Mouse (Mus musculus) lung, adult 2 months (tissue): ENCODE data around the gene Smarcd3. TPM values are rescaled to one million over a fixed set of nuclear protein-coding genes. Genes with fewer than 3 reads are reported as not detected.

ENCODE experiments used
- DNase-seq: peaks from one replicate; pipeline ENCODE4 v3.0.0; 2022
- H3K4me1 ChIP-seq: fragments of 200-500 bp; 2 replicates; pipeline ENCODE4 v1.6.1; 2011; ENCODE audit warnings: low read length; ENCODE audit not compliant: control insufficient read depth, insufficient read depth
- H3K4me3 ChIP-seq: fragments of 200-500 bp; replicated peaks from 2 replicates; pipeline ENCODE3; 2011; ENCODE audit warnings: low read depth, mild to moderate bottlenecking, control low read depth, low read length; ENCODE audit errors: extremely low read depth
- CTCF ChIP-seq: fragments of 200-500 bp; IDR thresholded peaks from 2 replicates; pipeline ENCODE4 v1.5.1; 2011; ENCODE audit warnings: mild to moderate bottlenecking, low read length, control low read depth; ENCODE audit not compliant: insufficient read depth
- POLR2A ChIP-seq: fragments of 200-500 bp; IDR thresholded peaks from 2 replicates; pipeline ENCODE4 v1.6.1; 2011; ENCODE audit warnings: low read depth, mild to moderate bottlenecking, control low read depth, low read length, borderline replicate concordance; ENCODE audit errors: extremely low read depth
- WGBS: fragments of 180-500 bp; shearing (Covaris S2); methylation state at CpG from one replicate; pipeline ENCODE4 v1.1.7; 2018; 5-methylcytosine and 5-hydroxymethylcytosine counted together
- polyA plus RNA-seq: library from polyadenylated mRNA; depleted of rRNA; stranded (reverse); fragments of >200 nt; gene quantifications from 2 replicates; pipeline ENCODE4 v1.2.3, GENCODE M21; 2012

The Smarcd3 gene
- polyA plus RNA-seq, 1 experiment: 22.2 TPM

- WGBS: 66% methylated on average over 21 of the region's 21 CpGs
- Histone ChIP-seq H3K4me1 (peaks cover 8% of the 10 kb centered on the region), H3K4me3 (no peak overlapping the region)
- DNase-seq: no peak
- TF ChIP-seq CTCF: no peak
Measured at GRCm38 (mm10) chr5:24592471-24593160, 31.6 kb downstream of the Smarcd3 start.

GRCm38 (mm10) chr5:24591796-24592470, 32.3 kb downstream of the Smarcd3 start:
- WGBS: 38% methylated on average over 24 of the region's 24 CpGs
- H3K4me3 ChIP-seq: no peak overlapping the region
- no peak for DNase-seq
- peaks cover 4% of the 10 kb centered on the region; the same call in 1 of the 2 replicates for H3K4me1 ChIP-seq
- TF ChIP-seq POLR2A (no peak), CTCF (no peak)

DNA sequence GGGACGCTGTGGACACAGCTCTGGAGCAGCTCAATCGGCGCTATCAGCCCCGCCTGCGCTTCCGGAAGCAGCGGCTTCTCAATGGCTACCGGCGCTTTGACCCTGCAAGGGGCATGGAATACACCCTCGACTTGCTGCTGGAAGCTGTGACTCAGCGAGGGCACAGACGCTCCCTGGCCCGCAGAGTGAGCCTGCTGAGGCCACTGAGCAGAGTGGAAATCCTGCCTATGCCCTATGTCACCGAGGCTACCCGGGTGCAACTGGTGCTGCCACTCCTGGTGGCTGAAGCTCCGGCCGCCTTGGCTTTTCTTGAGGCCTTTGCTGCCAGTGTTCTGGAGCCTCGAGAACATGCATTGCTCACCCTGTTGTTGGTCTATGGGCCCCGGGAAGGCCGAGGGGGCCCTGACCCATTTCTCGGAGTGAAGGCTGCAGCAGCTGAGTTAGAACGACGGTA, 32.9 kb downstream of the Smarcd3 start:
- DNase-seq: no peak
- TF ChIP-seq POLR2A (no peak), CTCF (no peak)
- WGBS: 35% methylated on average over 23 of the region's 23 CpGs
- peak overlapping the region; percentile 23 for H3K4me3 ChIP-seq
- H3K4me1 ChIP-seq: no peaks in the 10 kb centered on the region; the same call in 1 of the 2 replicates

- TF ChIP-seq POLR2A: no peak
- no peak for TF ChIP-seq CTCF
Measured at GRCm38 (mm10) chr5:24589511-24590500, 34.4 kb downstream of the Smarcd3 start.

DNA sequence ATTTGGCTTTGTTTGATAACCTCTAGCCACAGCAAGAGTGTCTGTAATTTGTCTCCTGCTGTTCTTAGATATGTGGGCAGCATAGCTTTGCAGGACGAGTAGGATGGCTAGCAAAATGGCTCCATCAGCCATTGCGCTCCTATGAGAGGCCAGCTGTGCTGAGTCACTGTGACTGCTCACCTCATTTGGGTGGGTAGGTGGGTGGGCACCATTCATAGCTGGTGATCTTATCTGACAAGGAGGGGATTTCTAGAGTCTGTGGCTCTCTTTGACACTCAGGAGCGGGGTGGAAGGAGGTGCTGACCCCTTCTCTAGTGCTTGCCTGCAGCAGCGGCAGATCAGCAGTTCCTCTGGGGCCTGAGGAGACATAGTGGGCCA, 37.0 kb downstream of the Smarcd3 start:
- Histone ChIP-seq H3K4me1 (peaks cover 3% of the 10 kb centered on the region; the same call in 1 of the 2 replicates), H3K4me3 (peak overlapping the region; percentile 79)
- 9% methylated on average over 4 of the region's 4 CpGs for WGBS
- DNase-seq: no peak
- TF ChIP-seq POLR2A: no peak
- no peak for TF ChIP-seq CTCF

More at GRCm38 (mm10) chr5:24589511-24590500, 34.4 kb downstream of the Smarcd3 start:
- Histone ChIP-seq H3K4me1 (peaks cover 3% of the 10 kb centered on the region; the same call in 1 of the 2 replicates), H3K4me3 (no peak overlapping the region)
- WGBS: 91% methylated on average over 20 of the region's 20 CpGs
- no peak for DNase-seq

GRCm38 (mm10) chr5:24586547-24587199, 37.5 kb downstream of the Smarcd3 start, which contains the start of gene Chpf2:
TSS of gene Chpf2 (plus strand) at chr5:24586741.
- peaks cover 3% of the 10 kb centered on the region; the same call in 1 of the 2 replicates for H3K4me1 ChIP-seq
- H3K4me3 ChIP-seq: peak within 1 kb of the TSS; percentile 79
- WGBS: under 1% methylated on average over 43 of the region's 43 CpGs
- DNase-seq: peak; percentile 79
- peak; percentile 63; the same call in 1 of the 2 replicates for TF ChIP-seq POLR2A
- no peak for TF ChIP-seq CTCF

DNA sequence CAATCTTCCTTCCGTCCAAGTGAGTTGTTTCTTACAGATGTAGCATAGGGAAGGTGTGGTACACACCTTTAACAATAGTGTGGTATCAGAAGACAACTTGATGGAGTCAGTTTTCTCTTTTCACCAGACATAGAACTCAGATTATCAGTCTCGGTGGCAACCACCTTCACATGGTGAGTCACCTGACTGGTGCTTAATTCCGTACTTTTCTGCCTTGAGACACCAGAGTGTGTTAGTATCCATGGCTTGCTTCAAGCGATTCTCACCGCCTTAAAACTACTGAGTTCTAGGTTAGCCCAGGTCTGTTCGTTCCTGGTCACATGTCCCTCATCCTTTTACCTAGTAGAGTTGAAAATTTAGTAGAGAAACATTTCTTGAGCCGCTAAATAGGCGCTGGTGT, 38.1 kb downstream of the Smarcd3 start:
- peak overlapping the region; percentile 79 for H3K4me3 ChIP-seq
- peaks cover 3% of the 10 kb centered on the region; the same call in 1 of the 2 replicates for H3K4me1 ChIP-seq
- no peak for DNase-seq
- WGBS: 8% methylated on average over 8 of the region's 8 CpGs
- no peak for TF ChIP-seq CTCF
- no peak for TF ChIP-seq POLR2A

DNA sequence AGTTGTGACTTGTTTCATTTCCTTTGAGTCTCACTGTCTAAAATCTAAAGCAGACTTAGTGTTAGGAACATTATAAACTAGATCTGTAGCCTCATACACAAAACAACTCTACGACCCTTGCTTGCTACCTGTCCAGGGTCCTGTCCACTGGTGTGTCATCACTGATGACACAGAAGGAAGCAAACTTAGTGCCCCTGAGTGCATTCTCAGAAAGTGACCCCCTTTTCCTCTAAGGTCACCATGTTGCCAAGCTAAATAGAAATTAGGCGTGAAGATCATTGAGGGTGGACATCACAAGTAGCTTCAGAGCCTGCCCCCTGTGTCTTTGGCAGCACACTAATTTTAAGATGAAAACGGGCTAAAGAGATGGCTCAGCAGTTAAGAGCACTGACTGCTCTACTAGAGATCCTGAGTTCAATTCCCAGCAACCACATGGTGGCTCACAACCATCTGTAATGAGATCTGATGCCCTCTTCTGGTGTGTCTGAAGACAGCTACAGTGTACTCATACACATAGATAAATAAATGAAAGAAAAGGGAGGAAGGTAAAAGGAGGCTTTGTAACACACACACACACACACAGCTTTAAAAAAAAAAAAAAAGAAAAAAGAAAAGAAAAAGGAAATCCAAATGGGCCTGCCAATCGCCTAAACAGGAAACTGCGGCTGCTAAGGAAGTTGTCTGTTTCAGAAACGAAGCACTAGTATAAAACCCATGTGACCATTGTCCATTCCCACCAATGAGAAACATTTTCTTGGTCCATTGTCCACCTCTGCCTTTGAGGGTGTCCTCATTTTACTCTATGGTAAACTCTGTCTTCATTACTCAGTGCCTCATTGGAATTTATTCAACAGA, 45.9 kb downstream of the Smarcd3 start:
- Histone ChIP-seq H3K4me3 (peak overlapping the region; percentile 80), H3K4me1 (peaks cover 8% of the 10 kb centered on the region; the same call in 1 of the 2 replicates)
- TF ChIP-seq CTCF (no peak), POLR2A (no peak)
- 30% methylated on average over 6 of the region's 6 CpGs for WGBS
- no peak for DNase-seq
